Mouse (Mus musculus) cerebellum, adult 2 months (tissue): ENCODE data around the gene Cask. TPM values are rescaled to one million over a fixed set of nuclear protein-coding genes. Genes with fewer than 3 reads are reported as not detected.
"Not testable (repeated sequence)": the region's sequence is repeated elsewhere in the genome, so short reads cannot be mapped to it uniquely, and the experiment has no call there.

ENCODE experiments used
- DNase-seq, 2 experiments: peaks; one replicate each; pipeline ENCODE4 v3.0.0; 2021
- H3K27ac ChIP-seq: fragments of 200-500 bp; 2 replicates; pipeline ENCODE4 v1.5.1; 2012; ENCODE audit warnings: low read length, control low read depth, inconsistent platforms; ENCODE audit not compliant: insufficient read depth
- H3K27me3 ChIP-seq: fragments of 200-500 bp; 2 replicates; pipeline ENCODE4 v1.6.1; 2012; ENCODE audit warnings: inconsistent platforms, mild to moderate bottlenecking, low read length, moderate library complexity; ENCODE audit not compliant: control insufficient read depth, insufficient read depth
- H3K4me1 ChIP-seq: fragments of 200-500 bp; 2 replicates; pipeline ENCODE4 v1.6.1; 2011; ENCODE audit warnings: low read length; ENCODE audit not compliant: control insufficient read depth, insufficient read depth
- H3K4me3 ChIP-seq: fragments of 200-500 bp; replicated peaks from 2 replicates; pipeline ENCODE3; 2011; ENCODE audit warnings: mild to moderate bottlenecking, low read depth, low read length, control low read depth; ENCODE audit not compliant: insufficient read depth
- CTCF ChIP-seq: fragments of 200-500 bp; IDR thresholded peaks from 2 replicates; pipeline ENCODE4 v1.5.1; 2011; ENCODE audit warnings: low read depth, mild to moderate bottlenecking, control low read depth, low read length, moderate library complexity, borderline replicate concordance; ENCODE audit not compliant: insufficient read depth
- POLR2A ChIP-seq: fragments of 200-500 bp; IDR thresholded peaks from 2 replicates; pipeline ENCODE4 v1.6.1; 2011; ENCODE audit warnings: low read length, control low read depth, borderline replicate concordance; ENCODE audit not compliant: insufficient read depth
- WGBS: fragments of 180-500 bp; shearing (Covaris S2); methylation state at CpG from one replicate; pipeline ENCODE4 v1.1.7; 2018; 5-methylcytosine and 5-hydroxymethylcytosine counted together
- polyA plus RNA-seq: library from polyadenylated mRNA; depleted of rRNA; stranded (reverse); fragments of >200 nt; gene quantifications from 2 replicates; pipeline ENCODE4 v1.2.3, GENCODE M21; 2012

Cask gene
- polyA plus RNA-seq, 1 experiment: 24.5 TPM

GRCm38 (mm10) chrX:13757279-13758005, 93.7 kb downstream of the Cask start:
- Histone ChIP-seq H3K4me1 (peaks cover 2% of the 10 kb centered on the region; the same call in 1 of the 2 replicates), H3K4me3 (no peak overlapping the region), H3K27ac (no peak overlapping the region; the same call in 1 of the 2 replicates), H3K27me3 (no peaks in the 10 kb centered on the region)
- DNase-seq: peak; percentile 28 to 58
- WGBS: 3% methylated on average over 3 of the region's 3 CpGs
- no peak; the same call in 1 of the 2 replicates for TF ChIP-seq CTCF
- no peak for TF ChIP-seq POLR2A

- no peak for DNase-seq
- 46% methylated on average over 2 of the region's 2 CpGs for WGBS
- no peak overlapping the region for H3K27ac ChIP-seq
- no peaks in the 10 kb centered on the region for H3K4me1 ChIP-seq
- no peaks in the 10 kb centered on the region for H3K27me3 ChIP-seq
- H3K4me3 ChIP-seq: no peak overlapping the region
- TF ChIP-seq POLR2A (no peak), CTCF (no peak)
These were observed 110.1 kb downstream of the Cask start for GRCm38 (mm10) chrX:13741110-13741509.

GRCm38 (mm10) chrX:13730785-13731184, 120.4 kb downstream of the Cask start:
- not testable (repeated sequence) for H3K27ac ChIP-seq, H3K27me3 ChIP-seq, H3K4me1 ChIP-seq, DNase-seq, H3K4me3 ChIP-seq

- TF ChIP-seq CTCF: no peak
- no peak for TF ChIP-seq POLR2A
- 93% methylated on average over 1 of the region's 1 CpGs for WGBS
- Histone ChIP-seq H3K4me1 (no peaks in the 10 kb centered on the region), H3K27ac (no peak overlapping the region), H3K4me3 (no peak overlapping the region), H3K27me3 (no peaks in the 10 kb centered on the region)
- DNase-seq: no peak
These were observed 121.2 kb downstream of the Cask start for GRCm38 (mm10) chrX:13729835-13730480.

- no peaks in the 10 kb centered on the region for H3K27me3 ChIP-seq
- 63% methylated on average over 8 of the region's 8 CpGs for WGBS
- no peak for DNase-seq
- H3K4me1 ChIP-seq: no peaks in the 10 kb centered on the region
- TF ChIP-seq POLR2A (no peak), CTCF (no peak)
- no peak overlapping the region for H3K4me3 ChIP-seq
- H3K27ac ChIP-seq: no peak overlapping the region
These were observed 125.4 kb downstream of the Cask start for GRCm38 (mm10) chrX:13725573-13726403.

GRCm38 (mm10) chrX:13720296-13720829, 130.8 kb downstream of the Cask start:
- DNase-seq: no peak
- Histone ChIP-seq H3K27me3 (no peaks in the 10 kb centered on the region), H3K27ac (no peak overlapping the region), H3K4me1 (no peaks in the 10 kb centered on the region), H3K4me3 (no peak overlapping the region)
- WGBS: 61% methylated on average over 7 of the region's 7 CpGs
- TF ChIP-seq POLR2A: no peak
- no peak for TF ChIP-seq CTCF

- WGBS: 11% methylated on average over 1 of the region's 1 CpGs
- DNase-seq: no peak
- Histone ChIP-seq H3K27ac (no peak overlapping the region), H3K4me3 (no peak overlapping the region), H3K4me1 (no peaks in the 10 kb centered on the region), H3K27me3 (no peaks in the 10 kb centered on the region)
- TF ChIP-seq CTCF (no peak), POLR2A (no peak)
These were observed 132.9 kb downstream of the Cask start for GRCm38 (mm10) chrX:13718283-13718682.
